Mouse (Mus musculus): ENCODE measurements around the gene Lgals3bp.

The Lgals3bp gene

GRCm38 (mm10) chr11:118401760-118402280 lies at the start of gene Lgals3bp:
TSS of gene Lgals3bp (minus strand) at chr11:118402092.
- DNase-seq = peak; percentile 66 to 68

- no peak for DNase-seq
Measured at GRCm38 (mm10) chr11:118451211-118451610, 49.3 kb upstream of the Lgals3bp start.

GRCm38 (mm10) chr11:118448385-118448784 lies 46.5 kb upstream of the Lgals3bp start:
- no peak for DNase-seq

- DNase-seq = no peak
Measured at GRCm38 (mm10) chr11:118447346-118447745, 45.5 kb upstream of the Lgals3bp start.

GRCm38 (mm10) chr11:118445843-118446242 lies 44.0 kb upstream of the Lgals3bp start:
- peak; percentile 68 to 72 for DNase-seq

- peak; percentile 72 to 75 for DNase-seq
Measured at GRCm38 (mm10) chr11:118443201-118443970, 41.5 kb upstream of the Lgals3bp start.

GRCm38 (mm10) chr11:118442691-118443090 lies 40.8 kb upstream of the Lgals3bp start:
- DNase-seq = no peak

- DNase-seq = no peak
Measured at GRCm38 (mm10) chr11:118438665-118439414, 36.9 kb upstream of the Lgals3bp start.

- DNase-seq = peak; percentile 77 to 79
Measured at GRCm38 (mm10) chr11:118436471-118436935, 34.6 kb upstream of the Lgals3bp start.

- no peak for DNase-seq
Measured at GRCm38 (mm10) chr11:118434093-118434492, 32.2 kb upstream of the Lgals3bp start.

- no peak for DNase-seq
Measured at GRCm38 (mm10) chr11:118433398-118433868, 31.5 kb upstream of the Lgals3bp start.

GRCm38 (mm10) chr11:118431100-118431948 lies 29.4 kb upstream of the Lgals3bp start:
- no peak for DNase-seq

GRCm38 (mm10) chr11:118430291-118430885 lies 28.5 kb upstream of the Lgals3bp start:
- DNase-seq = no peak

GRCm38 (mm10) chr11:118428944-118429709 lies 27.2 kb upstream of the Lgals3bp start:
- DNase-seq = no peak

- DNase-seq = no peak
Measured at GRCm38 (mm10) chr11:118428460-118428868, 26.6 kb upstream of the Lgals3bp start.

GRCm38 (mm10) chr11:118427986-118428385 lies 26.1 kb upstream of the Lgals3bp start, which contains the start of gene C1qtnf1:
TSS of gene C1qtnf1 (plus strand) at chr11:118428203.
- DNase-seq = no peak

GRCm38 (mm10) chr11:118427266-118427779 lies 25.4 kb upstream of the Lgals3bp start:
- DNase-seq = no peak

GRCm38 (mm10) chr11:118426765-118427164 lies 24.9 kb upstream of the Lgals3bp start:
- no peak for DNase-seq

- no peak for DNase-seq
Measured at GRCm38 (mm10) chr11:118424621-118425335, 22.9 kb upstream of the Lgals3bp start.
